Mouse (Mus musculus) cerebellum, adult 2 months (tissue): ENCODE data around the gene Gm42372. TPM values are rescaled to one million over a fixed set of nuclear protein-coding genes. Genes with fewer than 3 reads are reported as not detected.

Source experiments
- DNase-seq, 2 experiments: peaks; one replicate each; pipeline ENCODE4 v3.0.0; 2021
- H3K27ac ChIP-seq: fragments of 200-500 bp; 2 replicates; pipeline ENCODE4 v1.5.1; 2012; ENCODE audit warnings: low read length, control low read depth, inconsistent platforms; ENCODE audit not compliant: insufficient read depth
- H3K27me3 ChIP-seq: fragments of 200-500 bp; 2 replicates; pipeline ENCODE4 v1.6.1; 2012; ENCODE audit warnings: inconsistent platforms, mild to moderate bottlenecking, low read length, moderate library complexity; ENCODE audit not compliant: control insufficient read depth, insufficient read depth
- H3K4me1 ChIP-seq: fragments of 200-500 bp; 2 replicates; pipeline ENCODE4 v1.6.1; 2011; ENCODE audit warnings: low read length; ENCODE audit not compliant: control insufficient read depth, insufficient read depth
- H3K4me3 ChIP-seq: fragments of 200-500 bp; replicated peaks from 2 replicates; pipeline ENCODE3; 2011; ENCODE audit warnings: mild to moderate bottlenecking, low read depth, low read length, control low read depth; ENCODE audit not compliant: insufficient read depth
- CTCF ChIP-seq: fragments of 200-500 bp; IDR thresholded peaks from 2 replicates; pipeline ENCODE4 v1.5.1; 2011; ENCODE audit warnings: low read depth, mild to moderate bottlenecking, control low read depth, low read length, moderate library complexity, borderline replicate concordance; ENCODE audit not compliant: insufficient read depth
- POLR2A ChIP-seq: fragments of 200-500 bp; IDR thresholded peaks from 2 replicates; pipeline ENCODE4 v1.6.1; 2011; ENCODE audit warnings: low read length, control low read depth, borderline replicate concordance; ENCODE audit not compliant: insufficient read depth
- WGBS: fragments of 180-500 bp; shearing (Covaris S2); methylation state at CpG from one replicate; pipeline ENCODE4 v1.1.7; 2018; 5-methylcytosine and 5-hydroxymethylcytosine counted together
- polyA plus RNA-seq: library from polyadenylated mRNA; depleted of rRNA; stranded (reverse); fragments of >200 nt; gene quantifications from 2 replicates; pipeline ENCODE4 v1.2.3, GENCODE M21; 2012; rRNA removed

Gene Gm42372
- 33.2 and 34.4 TPM in 2 replicates for polyA plus RNA-seq

DNA sequence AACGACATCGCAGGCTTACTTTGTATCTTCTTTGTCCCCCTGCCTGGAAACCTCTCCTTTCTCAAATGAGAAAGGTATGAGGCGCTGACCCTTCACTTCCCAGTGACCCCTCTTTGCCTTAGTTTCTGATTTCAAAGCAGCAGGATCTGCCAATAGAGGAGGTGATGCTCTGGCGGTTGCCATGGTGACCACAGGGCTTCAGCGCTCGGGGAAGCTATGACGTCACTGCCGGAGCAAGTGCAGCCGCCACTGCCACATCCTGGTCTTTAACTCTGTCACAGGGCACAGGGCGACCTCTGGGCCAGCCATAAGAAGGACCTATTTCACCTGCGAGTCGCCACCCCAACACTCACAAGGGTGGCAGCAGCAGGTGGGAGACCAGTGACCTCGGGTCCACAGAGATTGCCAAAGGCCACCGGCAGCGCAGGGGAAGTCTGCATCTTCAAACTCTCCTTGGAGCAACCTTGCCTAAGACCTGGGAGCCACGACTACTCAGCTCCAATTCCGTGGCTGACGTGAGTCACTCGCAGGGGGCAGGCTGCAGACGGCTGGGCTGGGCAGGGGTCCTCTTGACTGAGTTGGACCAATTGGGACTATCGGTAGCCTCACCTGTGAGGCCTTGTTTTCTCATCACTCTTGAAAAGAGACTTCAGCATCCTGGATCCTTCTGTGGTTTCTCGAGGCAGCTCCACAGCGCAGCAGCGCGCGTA lies at the start of gene Gm42372:
TSS of gene Gm42372 (plus strand) at position 228 of the 710 bp plus-strand sequence.
- Histone ChIP-seq H3K27me3 (no peaks in the 10 kb centered on the region), H3K4me3 (peak within 1 kb of the TSS; percentile 74), H3K27ac (peak within 1 kb of the TSS; percentile 25), H3K4me1 (peaks cover 24% of the 10 kb centered on the region)
- peak; percentile 87 to 90 for DNase-seq
- 18% methylated on average over 26 of the region's 26 CpGs for WGBS
- no peak for TF ChIP-seq CTCF
- TF ChIP-seq POLR2A: peak; percentile 40; the same call in 1 of the 2 replicates

DNA sequence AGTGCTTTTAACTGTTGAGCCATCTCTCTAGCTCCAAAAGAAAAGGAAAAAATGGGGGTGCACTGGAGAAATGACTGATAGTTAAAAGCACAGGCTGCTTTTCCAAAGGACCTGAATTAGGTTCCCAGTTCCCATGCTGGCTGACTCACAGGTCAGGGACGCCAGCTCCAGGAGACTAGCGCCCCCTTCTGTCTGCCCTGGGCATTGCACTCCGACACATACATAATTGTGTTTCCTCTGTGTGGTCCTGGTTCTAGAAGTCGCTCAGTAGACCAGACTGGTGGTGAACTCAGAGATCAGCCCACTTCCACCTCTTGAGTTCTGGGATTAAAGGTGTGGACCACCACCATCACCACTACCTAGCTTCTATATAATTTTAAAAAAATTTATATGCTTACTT lies 45.6 kb upstream of the Gm42372 start:
- DNase-seq: peak in 1 of 2 experiments; percentile 37
- Histone ChIP-seq H3K4me3 (no peak overlapping the region), H3K4me1 (peaks cover 4% of the 10 kb centered on the region), H3K27me3 (no peaks in the 10 kb centered on the region), H3K27ac (no peak overlapping the region)
- TF ChIP-seq POLR2A: no peak
- TF ChIP-seq CTCF: peak; percentile 39; the same call in 1 of the 2 replicates
- WGBS: 51% methylated on average over 4 of the region's 4 CpGs

DNA sequence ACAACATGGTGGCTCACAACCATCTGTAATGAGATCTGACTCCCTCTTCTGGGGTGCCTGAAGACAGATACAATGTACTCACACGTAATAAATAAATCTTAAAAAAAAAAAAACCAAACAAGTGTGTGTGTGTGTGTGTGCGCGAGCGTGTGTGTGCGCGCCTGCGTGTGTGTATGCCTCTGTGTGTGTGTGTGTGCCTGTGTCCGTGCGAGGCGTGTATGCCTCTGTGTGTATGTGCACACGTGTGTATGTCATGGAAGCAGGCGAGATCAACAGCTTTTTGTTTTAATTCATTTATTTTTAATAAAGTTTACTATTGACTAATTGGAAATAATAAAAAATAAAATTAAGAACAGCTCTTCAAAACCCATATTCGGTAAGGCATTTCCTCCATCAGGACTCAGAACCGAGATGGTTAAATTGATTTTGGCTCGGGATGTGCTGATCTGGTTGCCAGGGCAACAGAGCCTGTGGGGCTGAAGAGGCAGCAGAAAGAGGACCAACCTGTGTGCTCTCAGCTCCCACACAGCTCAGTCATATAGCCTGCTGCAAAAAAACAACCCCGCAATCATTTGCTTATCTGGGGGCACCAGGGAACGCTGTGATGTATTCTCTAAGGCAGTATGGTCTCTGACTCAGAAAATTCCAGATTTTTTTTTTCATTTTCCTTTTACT lies 44.6 kb upstream of the Gm42372 start:
- Histone ChIP-seq H3K4me1 (peaks cover 4% of the 10 kb centered on the region), H3K4me3 (no peak overlapping the region), H3K27ac (no peak overlapping the region), H3K27me3 (no peaks in the 10 kb centered on the region)
- TF ChIP-seq POLR2A: no peak
- no peak for TF ChIP-seq CTCF
- WGBS: 44% methylated on average over 17 of the region's 17 CpGs
- DNase-seq: peak; percentile 40 to 63

DNA sequence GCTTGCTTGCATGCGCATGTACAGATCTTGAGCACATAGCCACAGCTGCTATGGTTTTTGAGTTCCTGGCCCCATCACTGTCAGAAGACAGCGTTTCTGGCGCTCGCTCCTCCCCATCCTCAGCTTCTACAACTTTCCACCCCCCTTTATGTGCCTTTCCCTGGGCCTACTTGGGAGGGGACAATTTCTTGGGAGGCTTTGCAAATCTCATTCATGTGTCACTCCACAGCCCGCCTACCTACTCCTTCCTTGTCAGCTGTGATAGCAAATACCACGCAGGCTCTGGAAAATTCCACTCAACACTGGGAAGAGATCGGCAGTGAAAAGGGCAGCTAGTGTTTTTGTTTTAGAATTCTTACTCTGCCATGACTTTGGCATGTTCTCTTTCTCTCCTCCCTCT lies 42.6 kb upstream of the Gm42372 start:
- no peak for DNase-seq
- Histone ChIP-seq H3K4me1 (peaks cover 11% of the 10 kb centered on the region), H3K4me3 (no peak overlapping the region), H3K27me3 (no peaks in the 10 kb centered on the region), H3K27ac (no peak overlapping the region)
- TF ChIP-seq CTCF (no peak), POLR2A (no peak)
- 58% methylated on average over 7 of the region's 7 CpGs for WGBS

DNA sequence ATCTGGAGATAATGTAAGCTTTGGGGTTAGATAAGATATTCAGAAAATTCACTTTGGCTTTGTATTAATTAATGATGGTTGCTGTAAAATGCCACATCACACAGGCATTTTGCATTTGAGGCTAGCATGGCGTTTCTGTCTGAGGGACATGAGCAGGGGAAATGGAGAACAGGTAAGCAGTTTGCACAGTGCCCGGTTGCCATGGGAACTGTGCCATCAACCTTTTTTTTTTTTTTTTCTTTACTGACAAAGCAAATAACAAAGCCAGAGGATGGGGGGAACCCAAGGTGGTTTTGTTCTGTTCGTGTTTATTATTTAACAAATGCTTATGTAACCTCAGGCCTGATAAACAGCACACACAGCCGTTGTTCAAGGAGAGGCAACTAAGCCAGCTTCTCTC lies 40.0 kb upstream of the Gm42372 start:
- TF ChIP-seq POLR2A: no peak
- no peak for TF ChIP-seq CTCF
- Histone ChIP-seq H3K27me3 (no peaks in the 10 kb centered on the region), H3K4me1 (peaks cover 11% of the 10 kb centered on the region), H3K27ac (no peak overlapping the region), H3K4me3 (no peak overlapping the region)
- no peak for DNase-seq
- WGBS: 36% methylated on average over 4 of the region's 4 CpGs

DNA sequence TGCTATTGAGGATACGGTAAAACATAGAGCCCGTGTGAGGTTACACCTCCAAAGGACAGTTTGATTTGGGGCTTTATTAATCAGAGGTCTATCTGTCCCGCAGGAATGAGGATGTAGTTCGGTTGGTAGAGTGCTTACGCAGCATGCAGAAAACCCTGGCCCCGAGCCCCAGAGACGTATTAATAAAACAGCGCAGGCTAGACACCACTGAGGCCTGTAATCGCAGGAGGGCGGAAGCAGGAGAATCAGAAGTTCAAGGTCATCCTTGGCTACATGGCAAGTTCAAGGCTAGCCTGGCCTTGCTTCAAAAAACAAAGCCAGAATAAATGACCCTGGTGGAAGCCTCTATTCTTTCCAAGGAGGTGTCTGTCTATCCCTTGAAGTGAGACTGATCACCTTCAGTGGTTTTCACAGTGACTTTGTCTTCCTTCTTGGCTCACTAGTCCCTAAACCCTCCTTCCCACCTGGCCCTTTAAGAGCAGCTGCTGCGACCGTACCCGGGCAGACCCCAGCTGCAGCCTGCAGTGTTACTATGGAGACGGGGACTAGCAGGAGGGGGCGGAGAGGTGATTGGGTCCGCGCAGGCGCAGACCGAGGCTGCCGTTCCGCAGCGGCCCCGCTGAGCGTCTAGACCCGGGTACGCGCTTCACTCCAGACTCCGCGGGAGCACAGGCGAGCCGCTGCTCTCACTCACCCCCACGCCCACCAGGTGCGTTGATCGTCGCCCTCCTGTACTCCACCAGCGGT lies 38.7 kb upstream of the Gm42372 start, which contains the start of gene Pnmal2:
TSS of gene Pnmal2 (plus strand) at position 622 of the 747 bp plus-strand sequence.
- Histone ChIP-seq H3K4me3 (peak within 1 kb of the TSS; percentile 87), H3K4me1 (peaks cover 19% of the 10 kb centered on the region; the same call in 1 of the 2 replicates), H3K27me3 (no peaks in the 10 kb centered on the region), H3K27ac (peak within 1 kb of the TSS; percentile 95)
- no peak for TF ChIP-seq CTCF
- TF ChIP-seq POLR2A: peak; percentile 96
- 9% methylated on average over 36 of the region's 36 CpGs for WGBS
- peak; percentile 93 to 94 for DNase-seq

DNA sequence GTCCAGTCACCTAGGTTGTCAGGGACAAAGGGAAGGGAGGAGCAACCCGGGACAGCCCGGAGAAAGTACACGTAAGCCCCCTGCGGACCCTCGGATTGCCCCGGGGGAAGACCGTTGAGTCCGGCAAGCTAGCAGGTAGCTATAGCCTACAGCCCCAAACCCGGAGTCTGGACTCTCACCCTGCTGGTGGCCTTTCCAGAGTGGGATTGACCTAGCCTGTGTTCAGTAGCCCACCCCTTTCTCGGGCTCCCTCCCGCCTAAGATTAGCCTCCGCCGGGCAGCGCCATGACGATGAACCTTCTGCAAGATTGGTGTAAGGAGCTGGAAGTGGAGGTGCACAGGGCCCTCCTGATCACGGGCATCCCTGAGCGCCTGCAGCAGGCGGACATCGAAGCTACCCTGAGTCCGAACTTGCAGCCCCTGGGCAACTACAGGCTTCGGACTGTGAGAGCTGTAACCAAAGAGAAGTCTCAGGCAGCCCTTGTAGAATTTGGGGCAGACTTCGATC lies 38.0 kb upstream of the Gm42372 start:
- Histone ChIP-seq H3K4me3 (peak overlapping the region; percentile 87), H3K27ac (peak overlapping the region; percentile 95), H3K27me3 (no peaks in the 10 kb centered on the region), H3K4me1 (peaks cover 22% of the 10 kb centered on the region; the same call in 1 of the 2 replicates)
- no peak for TF ChIP-seq POLR2A
- TF ChIP-seq CTCF: no peak
- 1% methylated on average over 22 of the region's 22 CpGs for WGBS
- DNase-seq: peak in 1 of 2 experiments; percentile 57
